In the genomic region with DNA sequence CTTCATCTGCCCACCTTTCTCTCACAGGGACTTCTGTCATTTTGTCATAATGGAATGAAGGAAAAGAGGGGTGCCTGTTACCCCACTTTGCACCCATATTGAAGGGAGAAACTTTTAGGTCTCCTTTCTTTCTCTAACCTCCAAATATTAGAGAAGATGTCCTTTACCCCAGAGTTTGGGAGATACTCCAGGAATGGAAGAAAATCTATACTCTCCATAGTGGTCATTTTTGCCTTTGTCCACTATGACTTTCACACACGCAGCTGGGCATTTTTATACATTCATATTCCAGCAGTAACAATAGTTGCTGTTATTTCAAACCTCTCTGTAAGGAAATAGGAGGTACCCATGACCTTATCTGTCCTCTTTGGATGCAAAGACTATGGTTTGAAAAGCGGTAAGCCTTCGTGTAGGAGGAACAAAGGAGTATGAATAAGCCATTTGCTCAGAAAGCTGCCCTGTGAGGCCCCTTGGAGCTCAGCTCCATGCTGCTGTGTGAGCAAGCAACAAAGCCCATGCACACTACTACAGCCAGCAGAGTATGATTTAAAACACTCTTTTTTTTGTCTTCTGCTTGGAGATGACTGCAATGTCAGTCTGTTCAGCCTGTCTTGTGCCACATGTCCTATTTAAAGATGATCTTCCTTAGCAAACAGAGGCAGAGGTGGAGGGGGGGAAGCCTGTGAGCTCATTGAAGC, we compare ENCODE assay signal across 12 mouse cellular contexts.
DNase-seq lines count a peak whose midpoint lies in the region; ATAC-seq lines count a peak whose summit lies in the region.
"Had no signal": no experiment of that assay in that cellular context is flagged by ENCODE, and none has a peak within 500 bp of the region (broad histone marks: within the 10 kb centered on the region; RNA-seq: fewer than 3 reads in every experiment).

No protein-coding gene starts in this region.

- no peak for ATAC-seq in heart, embryonic 13.5 days (ENCODE audit: extremely low read depth, insufficient number of reproducible peaks, low FRiP score, low TSS enrichment)
- ATAC-seq in hindbrain, embryonic 13.5 days (ENCODE audit: low FRiP score) = peak; percentile 62
- ATAC-seq in midbrain, embryonic 16.5 days = peak; percentile 59
- ATAC-seq in megakaryocyte progenitor cell, adult 5-6 weeks (replicated peaks; ENCODE audit: poor library complexity) = no peak

- no peak overlapping the region for H3K9ac ChIP-seq in heart, embryonic 13.5 days
- no peak overlapping the region for H3K9ac ChIP-seq in hindbrain, embryonic 13.5 days
- H3K9ac ChIP-seq in midbrain, embryonic 16.5 days (ENCODE audit: low read depth, low read length) = 0 out of 2 replicates have a peak overlapping the region, but pooled peaks have one; percentile 20
- H3K9ac ChIP-seq: limb, embryonic 12.5 days had no signal

- H3K4me3 ChIP-seq in heart, embryonic 13.5 days = no peak overlapping the region
- H3K4me3 ChIP-seq in heart, embryonic 10.5 days = no peak overlapping the region
- peak overlapping the region; percentile 37 for H3K4me3 ChIP-seq in forebrain, embryonic 10.5 days
- no peak overlapping the region; the same call in 1 of the 2 replicates for H3K4me3 ChIP-seq in hindbrain, embryonic 13.5 days
- no peak overlapping the region for H3K4me3 ChIP-seq in midbrain, embryonic 16.5 days (ENCODE audit: low read depth, low read length)
- H3K4me3 ChIP-seq: limb, embryonic 12.5 days had no signal

- no peaks in the 10 kb centered on the region for H3K27me3 ChIP-seq in heart, embryonic 13.5 days (replicated peaks)
- H3K27me3 ChIP-seq in heart, embryonic 10.5 days (ENCODE audit: insufficient read depth, poor library complexity, severe bottlenecking) = no peaks in the 10 kb centered on the region
- peaks cover 20% of the 10 kb centered on the region for H3K27me3 ChIP-seq in forebrain, embryonic 10.5 days (ENCODE audit: poor library complexity, severe bottlenecking)
- no peaks in the 10 kb centered on the region for H3K27me3 ChIP-seq in hindbrain, embryonic 13.5 days
- no peaks in the 10 kb centered on the region for H3K27me3 ChIP-seq in midbrain, embryonic 16.5 days (ENCODE audit: control insufficient read depth, insufficient read depth, low read depth, low read length)
- H3K27me3 ChIP-seq: limb, embryonic 12.5 days had no signal

- no peaks in the 10 kb centered on the region for H3K9me3 ChIP-seq in heart, embryonic 13.5 days
- no peaks in the 10 kb centered on the region for H3K9me3 ChIP-seq in heart, embryonic 10.5 days
- H3K9me3 ChIP-seq in forebrain, embryonic 10.5 days = no peaks in the 10 kb centered on the region
- H3K9me3 ChIP-seq in hindbrain, embryonic 13.5 days = no peaks in the 10 kb centered on the region
- H3K9me3 ChIP-seq in midbrain, embryonic 16.5 days (replicated peaks; ENCODE audit: control insufficient read depth, low read length, poor library complexity, severe bottlenecking) = no peaks in the 10 kb centered on the region
- H3K9me3 ChIP-seq: limb, embryonic 12.5 days had no signal

- H3K4me1 ChIP-seq in heart, embryonic 13.5 days = peaks cover 5% of the 10 kb centered on the region
- peaks cover 7% of the 10 kb centered on the region for H3K4me1 ChIP-seq in heart, embryonic 10.5 days
- H3K4me1 ChIP-seq in forebrain, embryonic 10.5 days = peaks cover 29% of the 10 kb centered on the region
- peaks cover 23% of the 10 kb centered on the region for H3K4me1 ChIP-seq in hindbrain, embryonic 13.5 days (replicated peaks)
- H3K4me1 ChIP-seq in midbrain, embryonic 16.5 days (ENCODE audit: control insufficient read depth, insufficient read depth, low read length) = peaks cover 12% of the 10 kb centered on the region

- H3K27ac ChIP-seq in heart, embryonic 13.5 days (replicated peaks) = no peak overlapping the region
- H3K27ac ChIP-seq in heart, embryonic 10.5 days = no peak overlapping the region
- H3K27ac ChIP-seq in forebrain, embryonic 10.5 days = peak overlapping the region; percentile 83
- H3K27ac ChIP-seq in hindbrain, embryonic 13.5 days = peak overlapping the region; percentile 74
- peak overlapping the region; percentile 55 for H3K27ac ChIP-seq in midbrain, embryonic 16.5 days (ENCODE audit: low read length)
- H3K27ac ChIP-seq: limb, embryonic 12.5 days had no signal

- peak overlapping the region; percentile 40; the same call in 1 of the 2 replicates for H3K4me2 ChIP-seq in heart, embryonic 13.5 days
- peak overlapping the region; percentile 42 for H3K4me2 ChIP-seq in hindbrain, embryonic 13.5 days
- peak overlapping the region; percentile 37 for H3K4me2 ChIP-seq in midbrain, embryonic 16.5 days (ENCODE audit: low read length)
- H3K4me2 ChIP-seq: limb, embryonic 12.5 days had no signal

- no peak for DNase-seq in heart, embryonic 10.5 days (ENCODE audit: low spot score)
- no peak for DNase-seq in forebrain, embryonic 10.5 days (ENCODE audit: extremely low spot score, low spot score)
- DNase-seq in Muller cell, postnatal 12 days (ENCODE audit: inconsistent ontology term) = no peak
- no peak for DNase-seq in cerebellum, adult 18-20 months
- DNase-seq: B cell, adult 2 months; lung, adult 18-20 months; thymus, postnatal 14 days had no signal

- H3K36me3 ChIP-seq in heart, embryonic 13.5 days = no peaks in the 10 kb centered on the region
- no peaks in the 10 kb centered on the region for H3K36me3 ChIP-seq in heart, embryonic 10.5 days
- H3K36me3 ChIP-seq in forebrain, embryonic 10.5 days (replicated peaks) = no peaks in the 10 kb centered on the region
- no peaks in the 10 kb centered on the region for H3K36me3 ChIP-seq in hindbrain, embryonic 13.5 days
- no peaks in the 10 kb centered on the region for H3K36me3 ChIP-seq in midbrain, embryonic 16.5 days (ENCODE audit: control insufficient read depth, insufficient read depth, low read length)

- WGBS in heart, embryonic 13.5 days = 44% methylated on average over 3 of the region's 3 CpGs
- 44% methylated on average over 3 of the region's 3 CpGs for WGBS in heart, embryonic 10.5 days
- 18% methylated on average over 3 of the region's 3 CpGs for WGBS in forebrain, embryonic 10.5 days
- WGBS in hindbrain, embryonic 13.5 days = 9% methylated on average over 3 of the region's 3 CpGs
- WGBS in midbrain, embryonic 16.5 days = 10% methylated on average over 3 of the region's 3 CpGs

Comparison
In these comparisons a context has a peak if more than half of its experiments do, and no peak if none do; other contexts are left out.
1. ATAC-seq: peak in hindbrain, embryonic 13.5 days (single experiment) and midbrain, embryonic 16.5 days (single experiment); none in heart, embryonic 13.5 days (single experiment) and megakaryocyte progenitor cell, adult 5-6 weeks (single experiment).
2. H3K27ac ChIP-seq: peak in forebrain, embryonic 10.5 days (single experiment), hindbrain, embryonic 13.5 days (single experiment) and midbrain, embryonic 16.5 days (single experiment); none in heart, embryonic 13.5 days (single experiment) and heart, embryonic 10.5 days (single experiment).
3. Peak in every context shown above with its lines, with median percentiles within 50 percentile points of each other: H3K4me2 ChIP-seq.